Mouse (Mus musculus): ENCODE results near the gene Plekha5. TPM values are rescaled to one million over a fixed set of nuclear protein-coding genes. Genes with fewer than 3 reads are reported as not detected.

The Plekha5 gene
- total RNA-seq, 1 experiment = 26.1 TPM

GRCm38 (mm10) chr6:140454388-140454787 lies 30.5 kb downstream of the Plekha5 start:
- no peak for TF ChIP-seq MAFK (IDR thresholded peaks at IDR 0.05; ENCODE audit: insufficient read depth, low read depth, low read length)
- TF ChIP-seq ZNF384 (IDR thresholded peaks at IDR 0.05; ENCODE audit: low read depth, low read length) = no peak

DNA sequence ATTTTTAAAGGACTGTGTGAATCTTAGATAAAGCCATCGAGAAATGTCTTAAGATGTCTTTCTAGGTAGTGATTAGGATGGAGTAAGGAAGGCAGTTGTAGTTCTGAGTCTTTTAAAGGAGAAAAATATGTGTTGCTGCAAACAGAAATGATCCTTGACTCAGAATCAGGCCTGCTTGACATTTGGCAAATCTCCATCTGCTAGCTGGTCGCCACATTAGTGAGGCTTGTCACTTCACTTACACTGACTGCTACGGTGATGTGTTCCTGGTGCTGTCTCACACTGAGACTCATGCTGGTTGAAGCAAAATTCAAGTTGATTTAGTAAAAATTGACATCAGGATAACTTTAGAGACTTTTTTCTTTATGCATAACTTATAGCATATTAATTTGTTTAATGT lies 32.0 kb downstream of the Plekha5 start:
- peaks cover 0 to 3% of the 10 kb centered on the region in 2 experiments; a peak in 1 of 4 replicates for H3K4me1 ChIP-seq (ENCODE audit: control insufficient read depth in 2 of 2, insufficient read depth in 2 of 2, low read length in 2 of 2, poor library complexity in 1 of 2)
- no peak overlapping the region for H3K9ac ChIP-seq (ENCODE audit: insufficient read depth, low read depth, low read length, poor library complexity, severe bottlenecking)
- H3K36me3 ChIP-seq (ENCODE audit: control insufficient read depth, insufficient read depth, low read length, poor library complexity, severe bottlenecking) = no peaks in the 10 kb centered on the region; the same call in 1 of the 2 replicates
- TF ChIP-seq CHD2 (IDR thresholded peaks at IDR 0.05; ENCODE audit: low read depth, low read length) (no peak), HCFC1 (IDR thresholded peaks at IDR 0.05; ENCODE audit: borderline replicate concordance, insufficient read depth, low read length) (no peak), ZNF384 (IDR thresholded peaks at IDR 0.05; ENCODE audit: low read depth, low read length) (no peak), ZC3H11A (IDR thresholded peaks at IDR 0.05; ENCODE audit: borderline replicate concordance, low read depth, low read length) (no peak), MAFK (IDR thresholded peaks at IDR 0.05; ENCODE audit: insufficient read depth, low read depth, low read length) (no peak)
- H3K4me3 ChIP-seq (ENCODE audit: insufficient read depth in 1 of 2, low read depth in 1 of 2, low read length in 2 of 2, poor library complexity in 1 of 2, severe bottlenecking in 1 of 2) = no peak overlapping the region
- in situ Hi-C loops (cut with MboI; ENCODE audit: low sequenced_read_pairs in 2 of 2, unreplicated experiment in 2 of 2) = no loop called here
- no peak overlapping the region for H3K27ac ChIP-seq (ENCODE audit: insufficient read depth, low read depth, low read length, poor library complexity, severe bottlenecking)
- H3K9me3 ChIP-seq (ENCODE audit: control insufficient read depth, insufficient read depth, low read depth, low read length) = no peaks in the 10 kb centered on the region
- DNase-seq (ENCODE audit: low read depth, low spot score) = no peak

More at GRCm38 (mm10) chr6:140454388-140454787, 30.5 kb downstream of the Plekha5 start:
- H3K9me3 ChIP-seq (ENCODE audit: control insufficient read depth, insufficient read depth, low read depth, low read length) = no peaks in the 10 kb centered on the region
- no peak overlapping the region for H3K27ac ChIP-seq (ENCODE audit: insufficient read depth, low read depth, low read length, poor library complexity, severe bottlenecking)
- DNase-seq (ENCODE audit: low read depth, low spot score) = no peak
- no peaks in the 10 kb centered on the region; the same call in 1 of the 2 replicates for H3K36me3 ChIP-seq (ENCODE audit: control insufficient read depth, insufficient read depth, low read length, poor library complexity, severe bottlenecking)
- no peak overlapping the region for H3K4me3 ChIP-seq (ENCODE audit: insufficient read depth in 1 of 2, low read depth in 1 of 2, low read length in 2 of 2, poor library complexity in 1 of 2, severe bottlenecking in 1 of 2)
- peaks cover 0 to 3% of the 10 kb centered on the region in 2 experiments; a peak in 1 of 4 replicates for H3K4me1 ChIP-seq (ENCODE audit: control insufficient read depth in 2 of 2, insufficient read depth in 2 of 2, low read length in 2 of 2, poor library complexity in 1 of 2)
- in situ Hi-C loops (cut with MboI; ENCODE audit: low sequenced_read_pairs in 2 of 2, unreplicated experiment in 2 of 2) = no loop called here
- H3K9ac ChIP-seq (ENCODE audit: insufficient read depth, low read depth, low read length, poor library complexity, severe bottlenecking) = no peak overlapping the region

DNA sequence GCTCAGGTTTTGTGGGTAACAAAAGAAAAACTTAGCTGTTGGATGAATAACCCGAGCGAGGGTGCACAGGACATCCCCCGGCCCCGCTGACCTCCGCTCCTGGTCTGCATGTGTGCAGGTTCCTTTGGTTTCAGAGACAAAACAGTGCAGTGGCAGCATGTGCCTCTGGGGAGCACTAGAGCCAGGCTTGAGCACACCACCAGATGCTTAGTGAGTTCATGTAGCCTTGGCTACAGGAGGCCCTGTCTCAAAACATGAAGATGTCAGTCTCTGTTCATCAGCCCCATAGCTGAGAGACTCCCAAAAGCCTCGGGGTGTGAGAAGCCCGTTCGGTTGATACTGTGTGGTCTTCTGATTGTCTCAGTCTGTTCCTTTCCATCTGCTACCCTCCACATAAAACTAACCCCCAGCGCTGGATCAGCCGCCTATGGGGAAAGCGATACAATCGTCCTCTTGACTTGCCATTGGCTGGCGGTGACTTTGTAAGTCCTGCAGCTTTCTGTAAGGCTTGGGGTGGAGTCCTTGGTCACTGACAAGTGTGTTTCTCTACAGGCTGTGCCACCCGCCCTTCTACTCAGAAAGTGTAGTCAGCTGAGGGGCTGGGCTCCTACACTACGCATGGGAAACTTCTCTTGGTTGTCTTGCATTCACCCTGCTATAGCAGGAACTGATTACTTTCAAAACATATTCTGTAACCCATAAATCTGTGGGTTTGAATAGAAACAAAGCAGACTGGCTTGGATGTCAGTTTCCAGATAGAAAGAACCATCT lies 32.7 kb downstream of the Plekha5 start:
- in situ Hi-C loops (cut with MboI; ENCODE audit: low sequenced_read_pairs in 2 of 2, unreplicated experiment in 2 of 2) = no loop called here
- Histone ChIP-seq H3K4me1 (ENCODE audit: control insufficient read depth in 2 of 2, insufficient read depth in 2 of 2, low read length in 2 of 2, poor library complexity in 1 of 2) (peaks cover 3% of the 10 kb centered on the region in 2 experiments; a peak in 2 of 4 replicates), H3K27ac (ENCODE audit: insufficient read depth, low read depth, low read length, poor library complexity, severe bottlenecking) (no peak overlapping the region), H3K9ac (ENCODE audit: insufficient read depth, low read depth, low read length, poor library complexity, severe bottlenecking) (no peak overlapping the region), H3K9me3 (ENCODE audit: control insufficient read depth, insufficient read depth, low read depth, low read length) (no peaks in the 10 kb centered on the region), H3K36me3 (ENCODE audit: control insufficient read depth, insufficient read depth, low read length, poor library complexity, severe bottlenecking) (no peaks in the 10 kb centered on the region; the same call in 1 of the 2 replicates), H3K4me3 (ENCODE audit: insufficient read depth in 1 of 2, low read depth in 1 of 2, low read length in 2 of 2, poor library complexity in 1 of 2, severe bottlenecking in 1 of 2) (no peak overlapping the region)
- TF ChIP-seq ZC3H11A (IDR thresholded peaks at IDR 0.05; ENCODE audit: borderline replicate concordance, low read depth, low read length) (no peak), HCFC1 (IDR thresholded peaks at IDR 0.05; ENCODE audit: borderline replicate concordance, insufficient read depth, low read length) (no peak), ZNF384 (IDR thresholded peaks at IDR 0.05; ENCODE audit: low read depth, low read length) (no peak), MAFK (IDR thresholded peaks at IDR 0.05; ENCODE audit: insufficient read depth, low read depth, low read length) (no peak), CHD2 (IDR thresholded peaks at IDR 0.05; ENCODE audit: low read depth, low read length) (no peak)
- DNase-seq (ENCODE audit: low read depth, low spot score) = no peak

- DNase-seq (ENCODE audit: low read depth, low spot score) = no peak
- Histone ChIP-seq H3K4me3 (ENCODE audit: insufficient read depth in 1 of 2, low read depth in 1 of 2, low read length in 2 of 2, poor library complexity in 1 of 2, severe bottlenecking in 1 of 2) (no peak overlapping the region), H3K36me3 (ENCODE audit: control insufficient read depth, insufficient read depth, low read length, poor library complexity, severe bottlenecking) (no peaks in the 10 kb centered on the region; the same call in 1 of the 2 replicates), H3K27ac (ENCODE audit: insufficient read depth, low read depth, low read length, poor library complexity, severe bottlenecking) (no peak overlapping the region), H3K4me1 (ENCODE audit: control insufficient read depth in 2 of 2, insufficient read depth in 2 of 2, low read length in 2 of 2, poor library complexity in 1 of 2) (peaks cover 3% of the 10 kb centered on the region in 2 experiments; a peak in 2 of 4 replicates), H3K9ac (ENCODE audit: insufficient read depth, low read depth, low read length, poor library complexity, severe bottlenecking) (no peak overlapping the region), H3K9me3 (ENCODE audit: control insufficient read depth, insufficient read depth, low read depth, low read length) (no peaks in the 10 kb centered on the region)
- in situ Hi-C loops (cut with MboI; ENCODE audit: low sequenced_read_pairs in 2 of 2, unreplicated experiment in 2 of 2) = no loop called here
- TF ChIP-seq MAFK (IDR thresholded peaks at IDR 0.05; ENCODE audit: insufficient read depth, low read depth, low read length) = no peak
- TF ChIP-seq HCFC1 (IDR thresholded peaks at IDR 0.05; ENCODE audit: borderline replicate concordance, insufficient read depth, low read length) = no peak
- no peak for TF ChIP-seq ZNF384 (IDR thresholded peaks at IDR 0.05; ENCODE audit: low read depth, low read length)
- TF ChIP-seq CHD2 (IDR thresholded peaks at IDR 0.05; ENCODE audit: low read depth, low read length) = no peak
- TF ChIP-seq ZC3H11A (IDR thresholded peaks at IDR 0.05; ENCODE audit: borderline replicate concordance, low read depth, low read length) = no peak
Measured at GRCm38 (mm10) chr6:140460398-140460797, 36.5 kb downstream of the Plekha5 start.

Data from ES-E14 (cell line).